In the genomic region with DNA sequence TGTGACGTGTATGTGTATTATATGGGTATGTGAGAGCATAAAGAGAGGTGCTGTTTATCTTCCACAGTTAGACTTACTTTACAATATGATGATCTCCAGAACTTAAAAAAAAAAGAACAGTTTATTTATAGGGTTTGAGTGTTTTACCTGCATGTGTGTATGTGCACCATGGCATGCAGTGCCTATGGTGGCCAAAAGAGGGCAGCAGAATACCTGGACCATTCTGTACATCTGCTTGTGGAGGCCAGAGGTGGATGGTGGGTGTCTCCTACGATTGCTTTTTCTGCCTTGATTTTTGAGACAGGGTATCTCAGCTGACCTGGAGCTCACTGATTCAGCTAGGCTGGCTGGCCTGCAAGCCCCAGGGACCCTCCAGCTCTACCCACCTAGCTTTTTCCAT, we compare ENCODE assay signal across 27 mouse cellular contexts. TPM values are rescaled to one million over a fixed set of nuclear protein-coding genes. Genes with fewer than 3 reads are reported as not detected.
DNase-seq lines count a peak whose midpoint lies in the region; ATAC-seq and TF ChIP-seq lines count a peak whose summit lies in the region.
"Had no signal": no experiment of that assay in that cellular context is flagged by ENCODE, and none has a peak within 500 bp of the region (broad histone marks: within the 10 kb centered on the region; RNA-seq: fewer than 3 reads in every experiment).

No protein-coding gene starts in this region.

- no peaks in the 10 kb centered on the region for H3K27me3 ChIP-seq in liver, adult 2 months (ENCODE audit: control insufficient read depth, insufficient read depth, low read length)
- H3K27me3 ChIP-seq in liver, embryonic 12.5 days (replicated peaks), result no peaks in the 10 kb centered on the region
- H3K27me3 ChIP-seq in forebrain, embryonic 15.5 days, result no peaks in the 10 kb centered on the region
- H3K27me3 ChIP-seq: kidney, embryonic 15.5 days; limb, embryonic 13.5 days; midbrain, embryonic 12.5 days had no signal

- H3K27ac ChIP-seq in gastrocnemius, adult 2 months, result no peak overlapping the region
- H3K27ac ChIP-seq in liver, adult 2 months (replicated peaks; ENCODE audit: insufficient read depth, low read depth, low read length), result no peak overlapping the region
- H3K27ac ChIP-seq in liver, embryonic 12.5 days, result no peak overlapping the region
- H3K27ac ChIP-seq in forebrain, embryonic 15.5 days (replicated peaks), result no peak overlapping the region
- H3K27ac ChIP-seq: kidney, embryonic 15.5 days; limb, embryonic 13.5 days; midbrain, embryonic 12.5 days had no signal

- H3K36me3 ChIP-seq in liver, adult 2 months (ENCODE audit: control insufficient read depth, insufficient read depth, low read length), result peaks cover 12% of the 10 kb centered on the region; the same call in 1 of the 2 replicates
- H3K36me3 ChIP-seq in liver, embryonic 12.5 days, result no peaks in the 10 kb centered on the region
- H3K36me3 ChIP-seq in forebrain, embryonic 15.5 days, result no peaks in the 10 kb centered on the region
- H3K36me3 ChIP-seq: kidney, embryonic 15.5 days; midbrain, embryonic 12.5 days had no signal

- H3K9me3 ChIP-seq in liver, embryonic 12.5 days (replicated peaks), result 0 out of 2 replicates have a peak, but pooled peaks cover 3% of the 10 kb centered on the region
- H3K9me3 ChIP-seq in forebrain, embryonic 15.5 days, result no peaks in the 10 kb centered on the region
- H3K9me3 ChIP-seq: kidney, embryonic 15.5 days; midbrain, embryonic 12.5 days had no signal

- no peak for DNase-seq in gastrocnemius, adult 2 months
- DNase-seq in gastrocnemius, postnatal 14 days, result no peak
- no peak for DNase-seq in liver, adult 2 months (ENCODE audit: extremely low read depth, low read depth, low spot score)
- peak; percentile 19 for DNase-seq in A20 (ENCODE audit: low read depth, low spot score)
- peak; percentile 73 for DNase-seq in R1 (ENCODE audit: low read depth, low spot score)
- no peak for DNase-seq in thymus, postnatal 4 days
- DNase-seq: adrenal gland, postnatal 14 days; cerebellum, adult 11-12 months; cerebellum, postnatal 25 days; embryo, embryonic 11 days; heart, postnatal 10 days; layer of hippocampus, postnatal 36 days; lung, adult 2 months; right cerebral cortex, postnatal 14 days; spleen, adult 18-20 months; thymus, adult 2 months had no signal

- intact Hi-C loops in gastrocnemius, adult 2 months (cut with DNase I), result no loop called here
- intact Hi-C loops in gastrocnemius, postnatal 14 days (cut with DNase I; ENCODE audit: low total_unique reads), result no loop called here

- peak; percentile 16; the same call in 1 of the 2 replicates for TF ChIP-seq CTCF in gastrocnemius, adult 2 months (IDR thresholded peaks at IDR 0.05)
- TF ChIP-seq CTCF in liver, adult 2 months (IDR thresholded peaks at IDR 0.05; ENCODE audit: low read depth, low read length), result peak; percentile 18; the same call in 1 of the 2 replicates

- no peak for TF ChIP-seq POLR2A in liver, adult 2 months (IDR thresholded peaks at IDR 0.05; ENCODE audit: extremely low read depth, insufficient read depth, low read length)

- WGBS in liver, adult 2 months, result 97% methylated on average over 2 of the region's 2 CpGs
- whole genome bisulfite sequencing in liver, embryonic 12.5 days (ENCODE audit: insufficient replicate concordance), result 65% methylated on average over 2 of the region's 2 CpGs
- WGBS in forebrain, embryonic 15.5 days, result 93% methylated on average over 2 of the region's 2 CpGs

- H3K9ac ChIP-seq in liver, adult 2 months (ENCODE audit: low read depth, low read length), result no peak overlapping the region
- H3K9ac ChIP-seq in liver, embryonic 12.5 days, result no peak overlapping the region
- H3K9ac ChIP-seq in forebrain, embryonic 15.5 days (replicated peaks), result no peak overlapping the region
- H3K9ac ChIP-seq: kidney, embryonic 15.5 days; limb, embryonic 13.5 days; midbrain, embryonic 12.5 days had no signal

- H3K4me3 ChIP-seq in gastrocnemius, adult 2 months, result no peak overlapping the region
- H3K4me3 ChIP-seq in liver, adult 2 months (ENCODE audit: insufficient read depth, low read depth, low read length), result no peak overlapping the region
- H3K4me3 ChIP-seq in liver, embryonic 12.5 days, result no peak overlapping the region
- H3K4me3 ChIP-seq in forebrain, embryonic 15.5 days, result no peak overlapping the region
- H3K4me3 ChIP-seq: kidney, embryonic 15.5 days; limb, embryonic 13.5 days; midbrain, embryonic 12.5 days; myocyte had no signal

- H3K4me1 ChIP-seq in liver, adult 2 months (ENCODE audit: control insufficient read depth, insufficient read depth, low read length), result no peaks in the 10 kb centered on the region
- H3K4me1 ChIP-seq in liver, embryonic 12.5 days, result no peaks in the 10 kb centered on the region
- H3K4me1 ChIP-seq in forebrain, embryonic 15.5 days, result no peaks in the 10 kb centered on the region
- H3K4me1 ChIP-seq: limb, embryonic 13.5 days; midbrain, embryonic 12.5 days had no signal

- H3K79me2 ChIP-seq in liver, adult 2 months (ENCODE audit: control insufficient read depth, insufficient read depth, low read length), result no peaks in the 10 kb centered on the region

- no peak overlapping the region for H3K4me2 ChIP-seq in liver, embryonic 12.5 days
- H3K4me2 ChIP-seq in forebrain, embryonic 15.5 days (replicated peaks), result no peak overlapping the region
- H3K4me2 ChIP-seq: heart, embryonic 11.5 days; kidney, embryonic 15.5 days; limb, embryonic 13.5 days; midbrain, embryonic 12.5 days had no signal

- ATAC-seq in liver, embryonic 12.5 days, result no peak
- no peak for ATAC-seq in forebrain, embryonic 15.5 days (replicated peaks)
- ATAC-seq: activated CD4-positive, CD25-positive, alpha-beta regulatory T cell, adult 4 months; CD4-positive, CD25-positive, alpha-beta regulatory T cell, adult 4 months; forebrain, embryonic 16.5 days; inflammation-experienced regulatory T-cells, adult 6 months had no signal

RNA-seq across cellular contexts. Expression of a gene that starts 57.3 kb away (rescaled TPM):
- total RNA-seq in gastrocnemius, adult 2 months (2021), result 1 to 10 TPM; 3.2 to 3.3 TPM
- 1 to 10 TPM; 3.0 to 3.1 TPM for total RNA-seq in gastrocnemius, postnatal 14 days (2021)
- 39.7 and 51.4 TPM in 2 replicates for total RNA-seq in liver, adult 2 months (2014; rRNA removed)
- 9.0 and 9.6 TPM in 2 replicates for polyA plus RNA-seq in liver, adult 2 months (2012; rRNA removed)
- polyA plus RNA-seq in liver, embryonic 12.5 days (2016; fragmentation: Nextera tagmentation; extraction: Ambion mirVana), result 2.6 and 2.8 TPM in 2 replicates
- polyA plus RNA-seq in forebrain, embryonic 15.5 days (2015; fragmentation: Nextera tagmentation; extraction: Ambion mirVana), result 21.8 and 24.1 TPM in 2 replicates

RNA-seq across cellular contexts. Expression of a gene that starts 57.5 kb away (rescaled TPM):
- total RNA-seq in gastrocnemius, adult 2 months (2021), result 1 to 10 TPM; 5.8 to 7.2 TPM
- total RNA-seq in gastrocnemius, postnatal 14 days (2021), result 1 to 10 TPM; 2.5 to 3.7 TPM
- 2.6 and 3.0 TPM in 2 replicates for total RNA-seq in liver, adult 2 months (2014; rRNA removed)
- 0.42 and 1.2 TPM in 2 replicates for polyA plus RNA-seq in liver, adult 2 months (2012; rRNA removed)
- polyA plus RNA-seq in liver, embryonic 12.5 days (2016; fragmentation: Nextera tagmentation; extraction: Ambion mirVana), result 2.8 and 3.7 TPM in 2 replicates
- 117 and 123 TPM in 2 replicates for polyA plus RNA-seq in forebrain, embryonic 15.5 days (2015; fragmentation: Nextera tagmentation; extraction: Ambion mirVana)

Comparison
In these comparisons a context has a peak if more than half of its experiments do, and no peak if none do; other contexts are left out.
1. DNase-seq: peak in A20 (single experiment) and R1 (single experiment); none in gastrocnemius, adult 2 months (single experiment), gastrocnemius, postnatal 14 days (single experiment), liver, adult 2 months (single experiment) and thymus, postnatal 4 days (single experiment).